Mouse (Mus musculus) ES-Bruce4 (cell line): Measurements from ENCODE around the gene 6430628N08Rik.

Experiments used
- CTCF ChIP-seq: IDR thresholded peaks from one replicate; pipeline ENCODE4 v1.8.1; 2011; ENCODE audit warnings: low read depth, low read length
- EP300 ChIP-seq: IDR thresholded peaks from 2 replicates; pipeline ENCODE4 v1.6.1; 2011; ENCODE audit warnings: low read depth, low read length; ENCODE audit not compliant: insufficient read depth
- POLR2A ChIP-seq: IDR thresholded peaks from one replicate; pipeline ENCODE4 v1.8.1; 2011; ENCODE audit warnings: low read length; ENCODE audit not compliant: insufficient read depth

DNA sequence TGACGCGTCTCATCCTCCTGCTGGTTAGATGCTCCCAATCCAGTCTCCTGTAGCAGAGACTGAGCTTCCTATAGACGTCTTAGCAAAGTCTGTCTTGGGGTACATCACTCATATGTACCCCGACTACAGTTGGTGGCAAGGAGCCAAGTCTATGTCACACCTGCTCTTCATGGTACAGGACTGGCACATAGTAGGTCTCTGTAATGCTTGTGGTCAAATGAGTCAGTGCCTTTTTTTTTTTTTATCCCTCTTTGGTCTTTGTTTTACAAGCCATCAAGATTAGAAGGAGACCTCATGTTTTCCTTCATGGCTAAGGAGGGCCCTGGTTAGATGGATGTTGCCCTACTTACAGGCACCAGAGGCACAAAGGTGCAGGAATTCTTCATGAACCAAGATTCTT, 49.6 kb upstream of the 6430628N08Rik start:
- no peak for TF ChIP-seq EP300
- TF ChIP-seq CTCF = no peak
- no peak for TF ChIP-seq POLR2A
